Mouse (Mus musculus) c-Kit-positive CD71-positive TER-119-negative erythroid progenitor cells, embryonic 14.5 days (primary cell): Measurements from ENCODE around the gene Gm45213.

ENCODE experiments used
- DNase-seq: peaks from one replicate; pipeline ENCODE4 v3.0.0-alpha.2; 2013; ENCODE audit warnings: low read depth

Gene Gm45213

DNA sequence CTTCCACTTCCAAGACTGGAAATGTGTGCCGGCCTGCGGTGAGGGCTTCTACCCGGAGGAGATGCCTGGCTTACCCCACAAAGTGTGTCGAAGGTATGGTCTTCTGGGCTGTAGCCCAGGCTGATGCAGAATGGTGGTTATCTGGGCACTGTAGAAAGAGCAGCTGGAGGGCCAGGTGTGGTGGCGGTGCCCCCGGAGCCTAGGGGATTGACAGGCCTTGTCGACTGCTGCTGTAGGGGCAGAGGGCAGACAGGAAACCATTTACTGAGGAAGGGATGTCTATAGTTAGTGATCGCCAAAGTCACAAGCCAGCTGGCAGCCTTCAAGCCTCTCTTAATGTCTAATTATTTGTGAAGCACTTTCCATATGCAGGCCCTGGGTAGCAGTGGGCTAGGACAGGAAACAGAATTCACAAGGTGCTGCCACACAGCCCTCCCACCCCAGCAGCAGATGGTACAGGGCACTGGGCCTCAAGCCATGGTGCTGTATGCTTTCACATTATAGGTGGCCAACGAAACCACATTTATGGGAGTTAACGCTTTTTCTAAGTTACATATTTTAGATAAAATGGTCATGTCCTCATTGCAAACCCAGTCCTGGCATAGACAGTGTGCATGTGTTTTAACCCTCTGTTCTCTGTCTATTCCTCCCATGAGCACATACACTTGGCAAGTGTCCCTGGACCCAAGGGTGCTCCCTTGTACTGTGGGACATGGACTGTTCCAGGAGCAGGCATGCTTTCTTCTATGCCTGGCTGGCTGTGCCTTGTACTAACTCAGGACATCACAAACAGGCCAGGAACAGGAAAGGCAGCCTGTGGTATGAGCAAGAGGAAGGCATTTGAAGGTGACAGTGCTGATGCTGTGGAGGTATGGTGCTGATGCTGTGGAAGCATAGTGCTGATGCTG lies at the start of gene Gm45213:
Gene Gm45213 (plus strand): TSS at position 51 of the 908 bp plus-strand sequence.
- DNase-seq: no peak

DNA sequence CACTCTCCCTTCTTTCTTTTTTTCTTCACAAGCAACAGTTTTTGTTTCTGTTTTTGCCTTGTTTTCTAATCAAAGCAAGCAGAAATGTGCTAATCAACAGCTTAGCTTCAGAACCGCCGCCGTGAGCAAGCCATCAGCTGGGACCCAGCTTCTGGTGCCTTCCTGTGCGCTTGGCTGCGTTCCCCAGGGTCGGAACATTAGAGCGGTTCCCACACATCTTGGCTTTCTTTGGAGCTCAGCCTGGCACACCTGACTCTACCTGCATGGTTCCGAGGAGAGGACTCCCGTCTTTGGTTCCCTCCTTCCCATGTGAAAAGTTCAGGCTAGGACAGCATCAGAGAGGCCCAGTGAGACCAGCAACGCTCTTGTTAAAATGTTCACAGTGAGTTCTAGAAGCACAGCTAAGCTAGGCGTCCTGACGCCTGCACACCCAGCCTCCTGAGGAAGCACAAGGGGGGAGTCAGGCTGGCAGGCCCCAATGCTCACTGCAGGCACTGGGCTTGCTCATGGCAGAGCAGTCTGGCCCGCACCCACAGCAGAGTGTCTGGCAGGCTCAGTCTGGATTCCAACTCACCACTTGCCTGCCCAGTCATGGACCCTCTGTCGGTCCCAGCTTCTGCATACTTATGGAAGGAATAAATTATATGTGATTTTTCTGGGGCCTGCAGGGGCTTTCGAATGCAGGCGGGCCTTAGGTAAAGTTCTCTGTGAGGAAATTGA lies 42.2 kb upstream of the Gm45213 start:
- DNase-seq: no peak

DNA sequence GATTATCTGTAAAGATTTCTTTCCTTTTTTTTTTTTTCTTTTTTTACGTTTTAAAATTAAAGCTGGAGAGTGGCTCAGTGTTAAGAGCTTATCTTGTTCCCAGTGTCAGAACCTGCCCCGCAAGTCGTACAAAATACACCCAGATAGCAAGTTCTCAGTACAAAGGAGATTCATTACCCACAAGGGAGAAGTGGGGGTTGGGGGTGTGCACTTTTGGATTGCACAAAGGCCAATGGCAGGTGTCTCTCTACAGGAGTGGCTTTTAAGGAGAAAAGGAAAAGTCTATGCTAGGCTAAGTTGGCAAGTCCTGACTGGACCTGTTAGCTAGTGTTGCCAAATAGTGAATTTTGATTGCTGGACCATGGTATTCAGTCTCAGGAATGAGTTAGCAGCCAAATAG lies 41.6 kb upstream of the Gm45213 start:
- DNase-seq: no peak

DNA sequence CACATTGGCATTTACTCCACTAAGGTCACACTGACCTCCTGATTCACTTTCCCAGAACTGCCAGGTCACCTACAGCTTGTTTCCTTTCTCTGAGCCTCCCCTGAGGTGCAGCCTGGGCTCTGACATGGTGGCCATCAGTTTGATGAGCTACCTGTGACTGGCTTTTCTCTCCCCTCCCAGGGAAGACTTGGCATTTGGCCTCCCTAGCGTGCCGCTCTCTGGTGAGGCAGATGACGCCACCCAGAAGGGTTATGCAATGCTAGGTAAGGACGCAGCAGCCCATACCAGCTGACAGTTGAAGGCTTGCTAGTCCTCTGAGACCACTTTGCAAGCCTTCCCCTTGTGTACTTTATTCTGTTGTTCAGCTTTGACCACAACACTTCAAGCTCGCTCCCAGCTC lies 40.0 kb upstream of the Gm45213 start:
- DNase-seq: no peak

DNA sequence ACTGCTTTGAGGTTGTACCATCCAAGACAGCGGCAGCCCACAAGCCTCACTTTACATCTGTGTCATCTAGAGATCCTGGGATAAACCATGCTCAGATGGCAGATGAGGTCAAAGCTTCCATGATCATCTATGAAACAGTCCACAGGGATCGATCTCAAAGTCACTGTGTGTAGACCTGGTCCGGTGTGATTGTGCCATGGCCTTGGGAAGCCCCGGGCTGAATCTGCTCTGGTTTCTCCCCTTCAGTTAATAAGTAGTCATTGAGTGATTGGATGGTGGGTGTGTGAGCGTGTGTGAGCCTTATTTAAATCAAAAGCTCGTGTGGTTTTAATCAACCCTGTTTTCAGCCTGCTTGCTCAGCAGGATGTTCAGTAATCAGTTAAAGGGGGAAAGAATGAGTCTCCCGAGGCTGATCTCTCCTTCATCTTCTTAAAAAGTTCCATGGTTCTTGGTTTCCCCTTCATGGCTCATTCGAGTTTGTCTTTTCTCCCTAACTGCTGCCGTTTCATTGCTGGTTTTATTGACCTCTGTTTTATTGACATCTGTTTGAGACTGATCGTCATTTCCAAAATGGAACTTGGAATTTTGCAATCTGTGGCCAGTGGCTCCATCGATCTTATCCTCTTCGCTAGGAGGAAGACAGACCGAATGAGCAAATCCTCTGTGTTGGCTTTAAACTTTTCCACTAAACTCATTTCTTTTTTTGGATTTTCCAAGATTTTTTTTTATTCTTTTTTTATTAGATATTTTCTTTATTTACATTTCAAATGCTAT lies 39.4 kb upstream of the Gm45213 start:
- DNase-seq: no peak

DNA sequence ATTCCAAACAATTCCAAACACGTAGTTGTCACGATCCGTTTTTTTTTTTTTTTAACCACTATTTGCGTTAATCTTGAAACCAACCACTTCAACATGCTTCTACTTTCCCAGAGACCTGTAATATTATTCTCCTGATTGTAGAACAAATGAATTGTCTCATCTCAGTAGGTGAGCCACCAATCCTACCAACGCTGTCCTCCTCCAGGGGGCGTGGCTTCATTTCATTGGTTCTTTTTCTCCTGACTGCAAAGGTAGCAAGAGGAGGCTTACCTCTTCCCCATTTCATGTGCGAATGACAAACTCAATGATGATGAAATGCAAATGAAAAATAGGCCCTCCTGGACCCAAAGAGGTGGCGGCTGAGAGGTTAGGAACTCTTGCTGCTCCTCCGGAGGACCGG lies 38.3 kb upstream of the Gm45213 start:
- DNase-seq: no peak

DNA sequence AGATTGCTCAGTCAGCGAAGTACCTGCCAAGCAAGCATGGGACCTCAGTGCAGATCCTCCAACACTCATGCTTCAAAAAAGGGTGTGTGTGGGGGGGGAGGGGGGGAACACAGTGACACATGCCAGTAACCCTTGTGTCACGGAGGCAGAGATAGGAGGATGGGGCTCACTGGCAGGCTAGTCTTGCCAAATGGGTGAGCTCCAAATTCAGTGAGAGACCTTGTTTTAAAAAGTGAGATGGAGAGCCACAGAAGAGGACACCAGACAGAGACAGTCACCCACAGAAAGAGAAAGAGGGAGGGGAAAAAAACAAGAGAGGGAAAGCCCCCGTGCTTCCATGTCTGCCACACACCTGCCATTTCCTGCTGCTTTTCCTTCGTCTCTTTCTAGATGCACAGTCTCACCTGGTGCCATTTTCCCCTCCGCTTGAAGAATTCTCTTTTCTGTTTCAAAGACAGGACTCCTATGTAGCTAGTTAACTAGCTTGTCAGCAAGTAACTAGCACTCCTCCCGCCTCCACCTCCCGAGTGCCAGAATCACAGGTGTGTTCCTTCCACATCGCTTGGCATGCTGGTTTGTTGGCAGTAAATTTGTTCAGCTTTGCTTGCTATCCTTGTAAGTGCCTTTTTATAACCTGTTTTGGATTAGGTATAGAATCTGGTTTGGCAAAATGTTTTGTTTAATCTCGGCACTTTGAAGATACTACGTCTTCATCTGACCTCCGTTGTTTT lies 35.1 kb upstream of the Gm45213 start:
- no peak for DNase-seq

DNA sequence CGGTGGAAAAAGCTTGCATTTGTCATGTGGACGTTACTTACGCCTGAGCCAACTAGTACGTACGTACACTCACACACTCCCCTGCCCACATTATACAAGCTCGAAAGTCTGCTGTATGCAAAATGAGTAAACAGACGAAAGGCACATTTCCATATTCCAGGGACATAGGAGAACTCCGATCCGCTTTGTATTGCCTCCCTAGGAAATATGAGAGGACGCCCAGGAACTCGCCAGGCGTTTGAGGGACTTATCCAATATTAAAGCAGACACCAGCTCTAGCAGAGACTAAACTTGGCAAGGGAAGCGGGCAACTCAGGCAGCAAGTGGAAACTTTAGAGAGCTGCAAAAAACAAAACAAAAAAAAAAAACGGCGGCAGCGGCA lies 34.5 kb upstream of the Gm45213 start:
- no peak for DNase-seq

DNA sequence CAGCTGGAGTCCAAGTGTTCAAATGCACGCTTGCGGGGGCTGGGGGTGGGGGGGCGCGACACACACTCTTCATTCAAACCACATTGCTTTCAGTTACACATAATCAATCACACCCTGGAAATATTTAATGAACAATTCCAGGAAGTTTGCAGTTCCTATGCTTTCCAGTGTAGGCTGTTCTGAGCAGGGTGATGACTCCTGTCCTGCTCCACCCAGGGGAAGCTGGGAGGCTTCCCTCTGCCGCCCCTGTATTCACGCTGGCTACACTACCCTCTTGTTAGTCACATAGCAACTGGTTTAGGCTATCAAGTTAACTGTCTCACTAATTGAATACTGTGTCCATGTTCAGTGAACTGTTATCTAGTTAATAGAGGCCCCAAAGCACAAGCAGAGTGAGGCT lies 32.9 kb upstream of the Gm45213 start:
- no peak for DNase-seq

DNA sequence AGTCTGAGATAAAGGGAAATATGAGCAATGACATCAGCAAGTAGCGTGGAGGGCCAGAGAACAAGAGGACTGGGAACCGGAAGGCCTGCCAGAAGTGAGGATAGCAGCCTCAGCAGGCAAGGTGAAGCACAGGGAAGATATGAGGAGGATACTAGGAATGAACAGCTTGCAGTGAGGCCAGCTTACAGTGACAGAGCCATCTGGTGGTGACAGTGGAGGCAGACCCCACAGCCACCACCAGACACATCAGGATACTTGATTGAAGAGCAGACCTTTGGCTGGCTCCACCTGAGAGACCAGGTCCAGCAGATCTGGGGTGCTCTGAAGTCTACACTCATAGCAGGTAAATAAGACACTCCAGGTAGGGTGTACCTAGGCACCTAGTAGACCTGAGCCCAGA lies 15.7 kb upstream of the Gm45213 start:
- DNase-seq: no peak

DNA sequence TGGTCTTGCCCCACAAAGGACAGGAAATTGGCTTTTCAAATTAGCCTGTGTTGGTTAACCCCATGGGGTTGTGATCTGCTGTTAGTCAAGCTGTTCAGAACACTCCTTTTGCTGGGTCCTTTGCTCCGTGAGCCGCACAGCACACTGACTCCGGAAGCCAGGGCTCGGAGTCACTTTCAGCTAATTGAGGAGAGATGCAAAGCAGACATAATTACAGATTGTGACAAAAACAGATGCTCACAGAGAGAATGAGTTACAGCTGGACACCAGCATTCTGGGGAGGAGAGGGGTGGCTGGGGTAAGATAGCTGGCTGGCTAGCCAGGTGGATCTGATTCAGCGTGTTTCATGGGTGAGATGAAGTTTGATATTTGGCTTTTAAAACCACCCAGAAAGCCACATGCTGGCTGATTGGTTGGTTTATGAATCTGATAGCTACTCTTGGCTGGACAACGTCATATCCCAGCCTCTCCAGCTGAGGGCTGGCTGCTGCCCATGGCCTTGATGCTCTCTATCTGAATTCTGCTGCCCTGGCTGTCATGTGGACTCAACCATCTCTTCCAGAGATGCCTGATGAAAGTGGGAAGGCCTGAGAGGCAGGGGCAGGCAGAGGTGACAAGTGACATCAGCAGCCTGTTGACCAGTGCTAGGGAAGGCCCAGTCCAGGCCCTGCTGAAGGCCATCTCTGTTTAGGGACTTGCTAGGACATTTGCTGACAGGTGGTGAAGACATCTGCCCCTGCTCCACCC lies 14.5 kb upstream of the Gm45213 start:
- DNase-seq: no peak

DNA sequence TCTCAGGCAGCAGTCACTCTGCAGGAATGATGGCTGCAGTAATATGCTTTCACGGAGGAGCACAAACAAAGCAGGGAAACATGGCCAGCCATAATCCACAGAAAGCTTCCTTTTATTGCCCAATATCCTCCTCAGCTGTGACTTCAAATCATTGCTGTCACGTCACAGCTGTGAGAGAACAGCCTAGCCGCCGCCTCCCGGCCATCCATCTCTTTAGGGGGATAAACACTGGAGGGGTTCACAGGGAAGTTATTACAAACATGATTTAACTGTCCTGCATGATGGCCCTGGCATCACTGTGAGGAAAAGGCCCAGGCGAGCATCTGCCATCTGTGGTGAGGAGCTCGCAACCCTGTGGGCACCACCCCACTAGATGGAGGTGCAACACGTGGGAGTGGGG lies 6.6 kb upstream of the Gm45213 start:
- no peak for DNase-seq

DNA sequence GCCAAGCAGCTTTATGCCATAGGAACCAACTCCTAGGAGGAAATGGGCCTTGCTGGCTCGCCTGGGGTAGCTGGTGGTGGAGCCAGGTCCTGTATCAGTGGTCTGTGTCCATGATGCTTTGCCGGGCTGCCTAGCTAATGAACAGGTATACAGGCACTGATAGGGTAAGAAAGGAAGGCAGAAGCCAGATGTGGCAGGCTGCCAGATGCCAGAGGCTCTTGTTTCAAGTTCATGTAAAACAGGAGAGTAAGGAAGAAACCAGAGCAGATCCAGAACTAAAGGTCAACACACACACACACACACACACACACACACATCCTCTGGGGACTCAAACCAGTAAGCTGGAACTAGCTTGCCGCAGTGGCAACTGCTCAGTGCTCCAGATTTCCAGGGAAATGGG lies 5.1 kb upstream of the Gm45213 start:
- no peak for DNase-seq

DNA sequence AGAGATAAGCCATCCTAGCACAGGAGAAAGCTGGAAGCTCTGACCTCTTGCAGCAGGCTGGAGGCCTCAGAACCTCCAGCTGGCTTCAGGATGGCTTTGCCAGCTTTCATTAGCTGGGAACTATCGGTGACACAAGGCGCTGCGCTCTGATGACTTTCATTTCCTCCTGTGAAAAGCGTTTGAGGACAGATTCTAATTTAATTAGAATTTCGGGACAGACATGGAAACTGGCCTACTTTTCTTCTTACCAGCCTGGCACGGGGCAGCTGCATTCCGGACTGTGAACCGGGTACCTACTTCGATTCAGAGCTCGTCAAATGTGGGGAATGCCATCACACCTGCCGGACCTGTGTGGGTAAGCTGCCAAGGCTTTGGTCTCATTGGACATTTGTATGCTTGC lies 4.7 kb upstream of the Gm45213 start:
- DNase-seq: no peak

DNA sequence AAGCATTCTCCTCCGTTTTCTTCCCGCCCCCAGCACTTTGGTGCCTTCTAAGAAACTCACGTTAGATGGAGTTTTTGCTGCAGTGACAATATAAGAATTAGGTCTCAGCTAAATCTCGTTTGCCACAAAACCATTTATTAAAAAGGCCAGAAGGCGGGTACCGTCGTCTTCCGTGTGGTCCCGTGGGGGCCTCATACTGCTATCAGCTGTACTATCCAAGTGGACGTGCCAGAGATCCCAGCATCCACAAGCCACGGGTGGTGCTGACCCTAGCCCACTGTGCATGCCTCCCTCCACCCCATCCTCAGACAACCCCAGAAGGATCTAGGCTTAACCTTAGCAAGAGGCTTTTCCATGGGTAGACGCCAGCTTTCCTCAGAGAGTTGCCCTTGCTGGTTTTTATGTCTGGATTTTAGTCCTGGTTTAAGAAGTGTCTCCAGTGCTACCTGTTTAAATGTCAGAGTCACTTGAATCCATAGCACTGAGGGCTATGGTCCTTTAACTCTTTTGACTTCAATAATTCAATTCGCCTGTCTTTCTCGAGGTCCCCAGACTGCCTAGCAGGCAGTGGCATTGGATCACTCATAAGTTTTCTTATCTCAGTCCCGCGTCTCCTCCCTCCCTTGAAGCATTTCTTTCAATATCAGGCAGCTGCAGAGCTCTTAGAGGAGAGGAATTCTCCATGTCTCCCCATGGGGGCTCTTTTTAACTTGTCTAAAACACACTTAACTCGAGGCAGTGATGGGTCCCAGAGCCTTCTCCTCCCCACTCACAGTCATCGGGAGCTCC lies 3.2 kb upstream of the Gm45213 start:
- no peak for DNase-seq

DNA sequence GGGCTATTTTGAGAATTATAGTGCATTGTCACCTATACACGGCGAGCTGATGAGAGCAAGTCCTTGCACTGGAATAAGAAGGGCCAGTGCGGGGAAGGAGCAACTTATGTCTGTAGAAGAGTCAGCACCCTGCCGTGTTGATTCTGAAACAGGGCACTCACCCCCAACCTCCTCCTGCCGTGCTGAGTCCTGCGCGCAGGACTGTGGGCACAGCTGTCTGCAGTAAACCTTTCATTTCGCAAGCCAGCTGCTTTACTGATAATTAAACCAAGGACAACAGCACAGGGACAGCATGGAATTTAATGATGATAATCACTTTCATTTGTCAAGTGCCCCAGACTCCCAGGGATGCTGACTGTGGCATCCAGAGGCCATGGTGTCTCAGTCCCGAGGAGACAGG lies 1.2 kb downstream of the Gm45213 start:
- no peak for DNase-seq

DNA sequence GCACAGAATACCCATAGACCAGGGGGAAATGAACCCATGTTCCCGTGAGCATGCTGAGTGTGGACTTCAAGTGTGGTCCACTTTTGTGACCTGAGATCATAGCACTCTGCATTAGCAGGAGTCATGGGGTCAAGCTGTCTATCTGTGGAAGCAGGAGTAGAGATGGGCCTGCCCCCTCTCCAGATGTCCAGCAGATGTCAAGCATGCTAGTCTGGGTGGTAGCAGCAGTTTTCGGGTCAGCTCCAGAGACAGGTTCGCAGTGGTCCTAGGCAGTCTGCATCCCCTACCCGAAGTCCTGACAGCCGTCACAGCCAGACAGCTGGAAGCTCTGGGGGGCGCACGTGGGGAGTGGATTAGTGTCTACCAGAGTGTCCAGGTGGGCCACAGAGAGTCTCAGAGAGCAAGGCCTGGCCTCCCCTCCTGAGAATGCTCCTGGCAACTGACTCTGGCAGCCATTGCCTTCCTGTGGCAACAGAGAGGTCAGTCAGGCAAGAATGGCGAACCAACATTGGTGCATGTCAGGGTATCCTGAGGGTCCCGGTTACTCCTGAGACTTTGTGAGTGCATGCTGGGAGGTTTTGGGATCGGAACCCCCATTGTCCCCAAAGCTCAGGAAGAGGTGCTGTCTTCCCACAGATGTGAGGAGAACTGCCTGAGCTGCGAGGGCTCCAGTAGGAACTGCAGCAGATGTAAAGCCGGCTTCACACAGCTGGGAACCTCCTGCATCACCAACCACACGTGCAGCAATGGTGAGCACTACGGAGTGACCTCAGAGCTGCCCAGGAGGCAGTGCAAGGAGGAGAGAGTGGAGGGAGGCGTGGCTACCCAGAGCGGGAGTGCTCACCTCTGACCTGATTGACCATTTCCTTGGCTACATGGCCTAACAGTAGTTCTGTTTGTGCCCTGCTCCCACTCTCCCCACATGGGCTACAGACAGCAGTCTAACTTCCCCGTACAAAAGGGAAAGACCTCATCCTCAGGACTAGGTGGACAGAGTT lies 3.8 kb downstream of the Gm45213 start:
- no peak for DNase-seq

DNA sequence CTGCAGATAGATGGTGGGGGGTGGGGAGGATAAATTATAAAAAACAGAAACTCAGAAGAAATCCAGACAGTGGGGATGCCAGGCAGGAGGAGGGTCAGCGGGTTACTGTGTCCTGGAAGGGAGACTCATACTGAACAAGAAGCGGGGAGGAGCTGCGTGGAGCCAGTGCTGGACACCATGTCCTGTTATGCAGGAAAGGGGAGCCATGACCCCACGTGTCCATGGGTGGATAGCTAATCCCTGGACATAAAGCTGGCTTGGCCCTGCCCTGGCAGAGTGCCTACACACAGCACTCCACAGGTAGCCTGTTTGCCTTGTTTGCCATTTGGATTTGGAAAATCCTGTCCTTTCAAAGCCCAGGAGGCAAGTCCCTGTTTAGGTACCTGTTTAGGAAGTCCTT lies 4.6 kb downstream of the Gm45213 start:
- no peak for DNase-seq
